Mouse (Mus musculus): ENCODE measurements at regions not wholly inside any gene's neighbourhood (a gene's known extent, or its start where the extent isn't known, plus 50 kb on each side); places are given as distances from the start of the nearest gene placed in this dataset.

DNA sequence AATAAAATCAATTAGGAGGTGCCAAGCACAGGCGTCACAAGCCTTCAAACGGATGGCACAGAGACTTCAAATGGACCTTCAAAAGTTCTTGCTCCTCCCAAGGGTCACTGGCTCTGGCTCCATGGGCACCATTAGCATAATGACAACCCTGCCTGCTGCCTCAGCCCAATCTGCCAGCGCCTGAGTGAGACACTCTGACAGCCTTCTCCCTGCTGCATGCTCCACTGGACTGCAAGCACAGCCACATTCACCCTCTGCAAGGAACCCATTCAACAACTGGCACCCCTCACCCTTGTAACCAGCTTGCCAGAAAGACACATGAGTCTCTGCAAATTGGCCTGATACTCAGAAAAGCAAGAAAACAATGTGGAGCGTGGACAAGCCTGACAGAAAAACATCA is 138.5 kb upstream of the Rack1 start:
- TF ChIP-seq SIN3A (IDR thresholded peaks at IDR 0.05; ENCODE audit: low read length) = no peak
- TF ChIP-seq CTCF (IDR thresholded peaks at IDR 0.05 in 2 of 3, conservative IDR thresholded peaks at IDR 0.05 in 1 of 3; ENCODE audit: control insufficient read depth in 1 of 3, insufficient read depth in 1 of 3, low read depth in 2 of 3, low read length in 3 of 3, poor library complexity in 1 of 3, severe bottlenecking in 1 of 3) = no peak
- TF ChIP-seq KAT2A (conservative IDR thresholded peaks at IDR 0.05; ENCODE audit: low read depth, low read length) = no peak
- TF ChIP-seq TCF12 (IDR thresholded peaks at IDR 0.05; ENCODE audit: low read depth, low read length) = no peak
- no peak for TF ChIP-seq ZNF384 (IDR thresholded peaks at IDR 0.05; ENCODE audit: low read depth, low read length)
- no peak for TF ChIP-seq POLR2A (IDR thresholded peaks at IDR 0.05; ENCODE audit: control insufficient read depth in 1 of 2, insufficient read depth in 1 of 2, low read depth in 1 of 2, low read length in 2 of 2, poor library complexity in 1 of 2)
- TF ChIP-seq EP300 (IDR thresholded peaks at IDR 0.05; ENCODE audit: low read depth in 1 of 2, low read length in 2 of 2) = no peak
- TF ChIP-seq MAX (IDR thresholded peaks at IDR 0.05; ENCODE audit: low read length) = no peak
